Mouse (Mus musculus) Patski (cell line): ENCODE measurements at regions not wholly inside any gene's neighbourhood (a gene's known extent, or its start where the extent isn't known, plus 50 kb on each side); places are given as distances from the start of the nearest gene placed in this dataset.

Experiments
- ATAC-seq: fragments of 100-300 bp; one replicate; pipeline ENCODE4 v1.8.0; 2021
- CTCF ChIA-PET: fragments of 350-600 bp; sonication (Branson Sonifier 250); formaldehyde crosslinking; loops from one replicate; lab custom pipeline; 2022; ENCODE audit warnings: inconsistent platforms; lab: Charles Lee
- POLR2A ChIA-PET: fragments of 350-600 bp; sonication (Branson Sonifier 250); formaldehyde crosslinking; loops from one replicate; lab custom pipeline; 2022; ENCODE audit warnings: antibody characterized with exemption, inconsistent platforms; lab: Charles Lee
- DNase-seq: peaks from one replicate; pipeline ENCODE4 v3.0.0-alpha.2; 2011; ENCODE audit warnings: low read depth, low spot score
- H3K27me3 ChIP-seq: fragments of 371-371 bp; one replicate; pipeline ENCODE4 v1.5.1; 2021
- CTCF ChIP-seq: fragments of 100-300 bp; IDR thresholded peaks from one replicate; pipeline ENCODE4 v1.5.1; 2021
- in situ Hi-C: fragments of 300-500 bp; cut with MboI; formaldehyde crosslinking; loops from 3 replicates; pipeline ENCODE4 v1.11.1; 2018; ENCODE audit warnings: low pct_unique_long_range_greater_than_20kb, mixed read lengths

- ATAC-seq = no peak
- ChIA-PET CTCF (interaction anchor here (1.4 kb wide), 1 partner anchor 17 kb away, joined by 3 read pairs; no protein-coding TSS in a partner anchor), POLR2A (no interaction called here)
- in situ Hi-C loops = no loop called here
- H3K27me3 ChIP-seq = no peaks in the 10 kb centered on the region
- no peak for TF ChIP-seq CTCF
- no peak for DNase-seq
Measured at GRCm38 (mm10) chr10:116726031-116726430, 144.7 kb upstream of the Cnot2 start.

GRCm38 (mm10) chr10:116721986-116722385 is 140.7 kb upstream of the Cnot2 start:
- TF ChIP-seq CTCF = no peak
- no peaks in the 10 kb centered on the region for H3K27me3 ChIP-seq
- in situ Hi-C loops = no loop called here
- POLR2A ChIA-PET = no interaction called here
- DNase-seq (no peak), ATAC-seq (no peak)
- CTCF ChIA-PET = interaction anchor here (0.9 kb wide), 1 partner anchor 9 kb away, joined by 3 read pairs; no protein-coding TSS in a partner anchor

GRCm38 (mm10) chr10:116719616-116720015 is 138.3 kb upstream of the Cnot2 start:
- in situ Hi-C loops = no loop called here
- TF ChIP-seq CTCF = no peak
- H3K27me3 ChIP-seq = no peaks in the 10 kb centered on the region
- ChIA-PET POLR2A (no interaction called here), CTCF (interaction anchor here (1.4 kb wide), 1 partner anchor 364 kb away, joined by 3 read pairs; no protein-coding TSS in a partner anchor)
- no peak for ATAC-seq
- DNase-seq = no peak

- CTCF ChIA-PET = interaction anchor here (1.6 kb wide), 1 partner anchor 10 kb away, joined by 4 read pairs; no protein-coding TSS in a partner anchor
- DNase-seq = no peak
- in situ Hi-C loops = no loop called here
- POLR2A ChIA-PET = no interaction called here
- H3K27me3 ChIP-seq = no peaks in the 10 kb centered on the region
- no peak for ATAC-seq
- no peak for TF ChIP-seq CTCF
Measured at GRCm38 (mm10) chr10:116717961-116718360, 136.7 kb upstream of the Cnot2 start.

GRCm38 (mm10) chr10:116717017-116717643 is 135.8 kb upstream of the Cnot2 start:
- ChIA-PET CTCF (no interaction called here), POLR2A (no interaction called here)
- H3K27me3 ChIP-seq = no peaks in the 10 kb centered on the region
- in situ Hi-C loops = no loop called here
- TF ChIP-seq CTCF = no peak
- ATAC-seq = no peak
- DNase-seq = no peak

- in situ Hi-C loops = no loop called here
- CTCF ChIA-PET = no interaction called here
- ATAC-seq (no peak), DNase-seq (no peak)
- TF ChIP-seq CTCF = no peak
- POLR2A ChIA-PET = interaction anchor here (0.6 kb wide), 1 partner anchor 90 kb away, joined by 3 read pairs; no protein-coding TSS in a partner anchor
- H3K27me3 ChIP-seq = no peaks in the 10 kb centered on the region
Measured at GRCm38 (mm10) chr10:116713456-116713855, 132.1 kb upstream of the Cnot2 start.

- in situ Hi-C loops = no loop called here
- no peak for ATAC-seq
- no peak for DNase-seq
- POLR2A ChIA-PET = no interaction called here
- H3K27me3 ChIP-seq = no peaks in the 10 kb centered on the region
- TF ChIP-seq CTCF = no peak
- CTCF ChIA-PET = no interaction called here
Measured at GRCm38 (mm10) chr10:116707025-116707424, 125.7 kb upstream of the Cnot2 start.

GRCm38 (mm10) chr10:116701281-116701680 is 120.0 kb upstream of the Cnot2 start:
- no peaks in the 10 kb centered on the region for H3K27me3 ChIP-seq
- CTCF ChIA-PET = no interaction called here
- no peak for ATAC-seq
- DNase-seq = no peak
- POLR2A ChIA-PET = no interaction called here
- in situ Hi-C loops = no loop called here
- no peak for TF ChIP-seq CTCF

GRCm38 (mm10) chr10:116699711-116700110 is 118.4 kb upstream of the Cnot2 start:
- DNase-seq = no peak
- no peak for ATAC-seq
- H3K27me3 ChIP-seq = no peaks in the 10 kb centered on the region
- ChIA-PET CTCF (no interaction called here), POLR2A (no interaction called here)
- in situ Hi-C loops = no loop called here
- no peak for TF ChIP-seq CTCF

GRCm38 (mm10) chr10:116697628-116698316 is 116.5 kb upstream of the Cnot2 start:
- in situ Hi-C loops = no loop called here
- TF ChIP-seq CTCF = no peak
- no peaks in the 10 kb centered on the region for H3K27me3 ChIP-seq
- DNase-seq (no peak), ATAC-seq (no peak)
- ChIA-PET POLR2A (interaction anchor here (0.6 kb wide), 1 partner anchor 89 kb away, joined by 3 read pairs; no protein-coding TSS in a partner anchor), CTCF (no interaction called here)

GRCm38 (mm10) chr10:116693816-116694215 is 112.5 kb upstream of the Cnot2 start:
- ChIA-PET CTCF (no interaction called here), POLR2A (no interaction called here)
- in situ Hi-C loops = no loop called here
- ATAC-seq (peak; percentile 17), DNase-seq (no peak)
- TF ChIP-seq CTCF = no peak
- no peaks in the 10 kb centered on the region for H3K27me3 ChIP-seq
